Mouse (Mus musculus): ENCODE data around the gene Ppp2r2d. TPM values are rescaled to one million over a fixed set of nuclear protein-coding genes. Genes with fewer than 3 reads are reported as not detected.

Ppp2r2d gene
- total RNA-seq, 4 experiments from 2014 or later, result 38.1 to 42.4 (median 41.0) TPM

DNA sequence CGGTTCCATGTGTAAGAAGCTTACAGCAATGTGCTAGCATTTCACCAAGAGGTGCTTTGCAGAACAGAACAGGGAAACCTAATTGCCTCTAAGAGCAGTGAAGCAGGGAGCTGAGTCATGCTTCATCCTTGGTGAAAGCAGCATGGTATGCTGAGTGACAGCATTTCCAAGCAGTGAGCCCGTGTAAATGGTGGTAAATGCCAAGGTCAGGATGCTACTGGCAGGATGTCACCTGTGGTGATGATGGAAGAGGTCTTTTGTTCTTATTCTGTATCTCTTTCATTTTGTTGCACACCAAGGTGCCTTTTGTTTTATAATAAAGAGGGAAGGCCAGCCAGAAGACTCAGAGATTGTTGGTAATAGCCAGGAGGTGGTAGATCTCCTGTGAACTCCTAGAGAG is 10.8 kb downstream of the Ppp2r2d start:
- DNase-seq (ENCODE audit: low spot score in 2 of 2), result no peak

DNA sequence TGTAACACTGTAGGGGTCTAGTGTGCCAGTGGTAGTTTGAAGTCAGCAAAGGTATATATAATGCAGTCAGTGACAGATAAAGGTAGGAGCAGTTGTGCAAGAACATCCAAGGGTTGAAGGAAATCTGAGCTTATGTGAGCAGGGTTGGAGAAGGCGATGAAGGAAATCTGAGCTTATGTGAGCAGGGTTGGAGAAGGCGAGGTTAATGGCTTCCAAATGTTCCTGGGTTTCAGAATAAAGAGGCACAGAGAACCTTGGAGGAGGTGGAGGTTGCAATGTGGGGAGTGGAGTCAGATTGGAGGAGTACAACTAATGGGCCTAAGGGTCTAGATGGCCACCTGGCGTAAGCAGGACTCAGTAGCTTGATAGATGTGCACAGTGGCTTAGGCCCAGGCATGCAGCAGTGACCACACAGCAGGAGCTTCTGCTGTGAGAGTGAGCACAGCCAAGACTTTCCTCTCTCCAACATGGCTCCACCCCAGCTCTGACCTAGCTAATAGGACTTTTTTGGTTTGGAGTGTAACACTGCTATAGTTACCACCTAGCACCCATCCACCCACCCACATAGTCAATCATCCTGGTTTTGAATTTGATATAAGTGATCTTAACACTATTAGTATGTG is 18.2 kb downstream of the Ppp2r2d start:
- DNase-seq (ENCODE audit: low spot score in 2 of 2), result no peak

DNA sequence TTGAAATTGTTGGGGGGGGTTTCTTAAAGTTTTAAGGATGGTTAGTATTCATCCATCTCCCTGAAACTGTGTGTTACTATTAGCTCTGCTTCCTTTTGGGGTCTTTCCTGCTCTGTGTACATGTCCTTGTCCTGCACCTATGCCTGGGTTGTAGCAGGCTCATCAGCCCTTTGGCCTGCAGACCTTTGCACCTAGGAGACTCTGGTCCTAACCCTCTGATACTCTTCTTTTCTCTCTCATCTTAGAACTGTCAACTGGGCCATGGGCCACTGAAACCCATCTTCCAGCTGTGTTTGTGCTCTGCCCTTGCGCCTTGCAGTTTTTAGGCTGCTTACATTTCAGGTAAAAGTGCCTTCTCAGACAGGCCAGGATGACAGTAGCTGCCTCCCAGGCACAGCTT is 18.9 kb downstream of the Ppp2r2d start:
- no peak for DNase-seq (ENCODE audit: low spot score in 2 of 2)

DNA sequence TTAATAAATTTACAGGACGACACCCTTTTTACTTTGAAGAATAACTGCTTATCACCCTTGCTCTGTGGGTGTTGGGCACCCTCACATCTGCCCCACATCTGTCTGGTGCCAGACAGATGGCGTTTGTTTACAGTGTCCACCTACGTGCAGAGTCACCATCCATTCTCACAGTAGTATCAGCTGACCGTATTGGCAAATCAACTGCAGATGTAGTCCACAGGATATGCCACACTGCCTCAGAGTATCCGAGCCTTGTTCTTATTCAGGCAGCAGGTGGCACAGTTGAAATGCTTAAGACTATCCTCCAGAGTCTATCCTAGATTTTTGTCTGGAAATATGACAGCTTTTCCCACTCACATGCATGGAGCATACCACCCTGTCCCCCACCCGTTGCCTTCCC is 21.4 kb downstream of the Ppp2r2d start:
- no peak for DNase-seq (ENCODE audit: low spot score in 2 of 2)

- no peak for DNase-seq (ENCODE audit: low spot score in 2 of 2)
These were observed 22.4 kb downstream of the Ppp2r2d start for GRCm38 (mm10) chr7:138868316-138868715.

DNA sequence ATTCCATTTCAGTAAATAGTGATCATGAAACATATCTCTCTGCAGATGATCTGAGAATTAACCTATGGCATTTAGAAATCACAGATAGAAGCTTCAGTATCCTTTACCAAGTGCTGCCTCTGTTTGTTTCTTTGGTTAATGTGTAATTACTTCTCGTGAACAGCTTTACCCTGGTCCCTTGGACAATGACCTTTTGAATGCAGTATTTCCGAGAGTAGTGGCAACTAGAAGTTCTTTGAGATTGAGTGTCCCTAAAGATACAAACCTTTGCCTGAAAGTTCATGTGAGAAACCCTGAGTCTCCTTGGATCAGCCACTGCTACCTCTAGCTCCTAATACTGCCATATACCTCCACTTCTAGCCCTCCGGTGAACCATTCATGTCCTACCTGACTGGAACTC is 27.1 kb downstream of the Ppp2r2d start:
- DNase-seq (ENCODE audit: low spot score in 2 of 2), result no peak

GRCm38 (mm10) chr7:138875031-138875430 is 29.2 kb downstream of the Ppp2r2d start:
- DNase-seq (ENCODE audit: low spot score in 2 of 2), result no peak

GRCm38 (mm10) chr7:138883724-138884123 is 37.8 kb downstream of the Ppp2r2d start:
- DNase-seq (ENCODE audit: low spot score in 2 of 2), result no peak

DNA sequence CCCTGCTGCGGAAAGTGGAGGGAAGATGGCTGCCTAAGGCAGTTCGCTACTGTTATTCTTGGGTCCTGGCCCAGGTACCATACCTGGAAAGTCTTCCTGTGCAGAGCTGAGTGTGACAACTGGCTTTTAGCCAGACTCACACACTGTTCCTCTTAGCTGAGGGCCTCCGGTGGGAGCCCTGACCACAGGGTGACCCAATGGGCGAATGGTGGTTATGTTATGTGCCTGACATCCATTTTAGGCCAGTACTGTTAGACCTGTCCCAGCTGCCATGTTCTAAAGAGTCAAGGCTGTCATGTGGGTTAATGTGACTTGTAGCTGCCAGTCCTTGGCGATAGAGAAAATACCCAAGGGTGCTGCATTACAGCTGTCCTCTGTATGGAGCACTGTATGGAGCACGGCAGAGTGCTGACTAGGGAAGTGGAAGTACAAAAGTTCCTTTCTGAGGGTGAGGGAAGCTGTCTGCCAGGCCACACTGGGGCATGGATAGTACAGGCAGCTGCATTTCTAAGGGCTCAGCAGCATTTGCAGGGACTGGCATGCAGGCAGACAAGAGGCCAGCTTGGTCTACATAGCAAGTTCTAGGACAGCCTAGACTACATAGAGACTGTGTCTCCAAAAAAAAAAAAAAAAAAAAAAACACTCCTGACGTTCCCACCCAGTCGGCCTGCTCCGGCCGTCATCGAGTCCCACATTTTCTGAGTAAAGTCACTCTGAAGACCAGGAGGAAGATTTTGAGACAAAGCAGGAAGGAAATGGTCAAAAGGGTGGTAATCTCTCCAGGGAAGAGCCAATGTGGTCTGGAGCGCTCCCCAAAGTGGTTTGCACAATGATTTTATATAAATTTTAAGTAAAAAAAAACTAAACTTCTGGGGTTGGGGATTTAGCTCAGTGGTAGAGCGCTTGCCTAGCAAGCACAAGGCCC is 39.7 kb downstream of the Ppp2r2d start:
- DNase-seq (ENCODE audit: low spot score in 2 of 2), result no peak

DNA sequence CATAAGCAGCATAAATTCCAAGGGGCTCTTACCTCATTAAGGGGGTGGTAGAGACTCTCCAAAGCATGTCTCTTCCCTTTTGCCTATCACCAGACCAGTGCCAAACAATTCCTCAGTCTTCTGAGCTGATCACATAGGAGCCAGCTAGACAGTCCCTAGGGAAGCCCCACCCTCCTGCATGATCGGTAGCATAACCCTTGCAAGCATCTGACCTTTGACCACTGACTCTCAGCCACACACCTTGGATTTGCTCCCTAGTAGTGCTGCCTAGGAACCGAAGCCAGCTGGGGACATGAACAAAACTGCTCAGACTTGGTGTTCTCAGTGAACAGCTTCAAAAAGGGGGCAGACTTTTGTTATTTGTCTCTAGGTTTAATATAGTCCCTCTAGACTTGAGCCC is 52.2 kb downstream of the Ppp2r2d start:
- DNase-seq (ENCODE audit: low spot score in 2 of 2), result no peak

- DNase-seq (ENCODE audit: low spot score in 2 of 2), result no peak
These were observed 52.9 kb downstream of the Ppp2r2d start for GRCm38 (mm10) chr7:138898743-138899142.

DNA sequence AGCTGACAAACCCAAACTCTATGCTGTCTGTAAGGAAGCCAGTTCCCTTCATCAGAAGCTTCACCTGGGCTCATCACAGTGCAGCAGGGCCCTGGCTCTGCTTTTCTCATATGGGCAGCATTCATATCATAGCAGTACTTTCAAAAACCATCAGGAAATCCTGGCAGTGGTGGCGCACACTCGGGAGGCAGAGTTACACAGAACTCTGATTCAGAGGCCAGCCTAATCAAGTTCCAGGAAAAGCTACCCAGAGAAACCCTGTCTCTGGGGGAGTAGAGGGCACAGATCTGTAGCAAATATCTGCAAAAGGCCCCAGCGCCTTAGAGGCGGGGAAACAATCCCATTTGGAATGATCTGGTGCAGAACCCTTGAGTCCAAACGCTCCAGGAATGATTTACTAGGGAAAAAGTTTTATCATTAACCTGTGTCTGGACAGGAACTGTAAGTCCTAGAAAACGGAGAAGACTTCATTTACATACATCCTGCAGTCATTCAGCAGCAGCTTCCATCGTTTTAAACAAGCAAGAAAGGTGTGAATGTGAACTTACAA is 58.1 kb downstream of the Ppp2r2d start:
- no peak for DNase-seq (ENCODE audit: low spot score in 2 of 2)

DNA sequence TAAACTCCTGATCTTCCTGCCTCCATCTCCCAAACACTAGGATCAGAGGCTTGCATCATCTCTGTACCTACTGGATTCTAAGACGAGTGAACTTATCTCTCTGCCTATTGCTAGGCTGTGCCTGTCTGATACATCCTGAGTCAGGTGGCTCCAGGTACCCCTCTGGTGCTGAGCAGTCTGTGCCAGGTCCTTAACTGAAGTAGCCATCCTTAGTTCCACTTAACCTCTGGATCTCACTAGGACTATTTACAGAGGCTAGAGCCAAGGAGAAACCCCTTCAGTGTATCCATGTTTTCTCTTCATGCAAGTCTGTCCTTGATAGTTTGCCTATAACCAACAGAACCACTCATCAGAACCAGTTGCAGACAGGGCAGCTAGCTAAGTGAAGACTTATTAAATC is 60.6 kb downstream of the Ppp2r2d start:
- no peak for DNase-seq (ENCODE audit: low spot score in 2 of 2)

GRCm38 (mm10) chr7:138907043-138907442 is 61.2 kb downstream of the Ppp2r2d start:
- peak; percentile 49 to 62 for DNase-seq (ENCODE audit: low spot score in 2 of 2)

GRCm38 (mm10) chr7:138907976-138908375 is 62.1 kb downstream of the Ppp2r2d start:
- DNase-seq (ENCODE audit: low spot score in 2 of 2), result no peak

- DNase-seq (ENCODE audit: low spot score in 2 of 2), result no peak
These were observed 62.9 kb downstream of the Ppp2r2d start for GRCm38 (mm10) chr7:138908768-138909276.

GRCm38 (mm10) chr7:138909277-138910192 is 63.7 kb downstream of the Ppp2r2d start, which contains the start of gene Bnip3:
Gene Bnip3, minus strand, starts transcription at chr7:138909519.
- peak; percentile 77 to 87 for DNase-seq (ENCODE audit: low spot score in 2 of 2)

DNA sequence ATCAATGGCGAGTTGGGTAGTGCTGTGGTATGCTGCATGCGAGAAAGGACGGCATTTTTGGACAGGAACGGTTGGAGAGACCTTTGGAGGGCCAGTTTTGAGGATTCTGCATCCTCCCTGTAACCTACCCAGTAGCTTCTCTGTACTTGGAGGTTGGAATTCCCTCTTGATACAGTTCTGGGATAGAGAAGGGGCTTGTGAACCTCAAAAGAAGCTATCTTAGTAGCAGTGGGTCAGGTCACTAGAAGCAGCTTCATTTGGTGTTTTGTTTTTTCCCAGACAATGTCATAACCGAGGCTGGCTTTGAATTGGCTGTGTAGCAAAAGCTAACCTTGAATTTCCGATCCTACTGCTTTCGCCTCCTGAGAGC is 64.3 kb downstream of the Ppp2r2d start:
- DNase-seq (ENCODE audit: low spot score in 2 of 2), result no peak

DNA sequence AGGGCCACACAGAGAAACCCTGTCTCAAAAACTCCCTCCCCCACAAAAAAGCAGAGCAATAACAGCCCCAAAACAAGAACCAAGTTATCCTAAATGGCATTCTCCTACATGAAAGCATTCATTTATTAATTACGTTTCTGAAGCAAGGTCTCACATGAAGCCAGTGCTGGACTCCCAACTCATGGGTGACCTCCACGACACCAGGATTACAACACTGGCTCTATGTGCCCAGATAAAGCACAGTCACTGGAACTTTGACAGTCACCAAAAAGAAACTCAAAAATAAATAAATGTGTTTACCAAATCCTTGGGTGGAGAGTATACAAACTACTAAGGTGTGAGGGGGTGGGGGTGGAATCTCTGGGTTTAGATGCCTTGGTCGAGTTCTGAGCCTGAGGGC is 67.7 kb downstream of the Ppp2r2d start:
- no peak for DNase-seq (ENCODE audit: low spot score in 2 of 2)

DNA sequence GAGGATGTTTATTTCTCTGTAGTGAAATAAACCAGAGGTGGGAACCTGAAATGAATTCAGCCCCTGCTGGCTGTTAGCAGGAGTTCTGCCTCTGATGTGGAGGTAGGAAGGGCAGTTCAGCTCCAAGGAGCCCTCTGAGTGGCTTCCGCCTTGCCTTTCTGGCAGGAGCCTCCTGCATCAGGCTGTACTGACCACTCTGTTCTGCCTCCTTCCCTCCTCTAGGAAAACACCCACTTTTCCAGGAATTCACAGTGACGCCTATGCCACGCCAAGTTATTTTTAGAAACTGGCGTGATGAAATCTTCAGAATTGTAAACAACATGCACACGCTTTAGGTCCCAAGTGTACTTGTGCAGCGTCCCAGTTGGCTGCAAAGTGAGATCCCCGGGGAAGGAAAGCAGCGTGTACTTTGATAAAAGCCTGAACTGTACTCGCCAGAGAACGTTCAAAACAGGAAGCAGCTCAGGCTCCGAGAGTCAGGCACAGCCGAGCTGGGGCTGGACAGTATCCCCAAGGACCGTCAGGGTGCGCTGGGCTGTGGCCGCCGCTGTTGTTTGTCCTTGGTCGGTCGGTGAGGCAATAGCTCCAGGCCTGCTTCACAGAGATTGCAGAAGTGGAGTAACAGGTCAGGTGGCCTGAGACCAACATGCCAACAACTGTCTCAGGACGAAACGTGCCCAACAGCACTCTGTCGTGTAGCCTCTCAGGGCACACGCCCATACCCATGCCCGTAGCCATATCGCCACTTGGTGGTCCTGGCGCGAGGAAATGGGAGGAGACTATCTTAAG is 73.5 kb downstream of the Ppp2r2d start:
- DNase-seq (ENCODE audit: low spot score in 2 of 2), result peak; percentile 81 to 86

All from gastrocnemius, adult 8-10 months (tissue).